Mouse (Mus musculus): ENCODE data around the gene Tmem242.
"Not testable (repeated sequence)": the region's sequence is repeated elsewhere in the genome, so short reads cannot be mapped to it uniquely, and the experiment has no call there.

DNA sequence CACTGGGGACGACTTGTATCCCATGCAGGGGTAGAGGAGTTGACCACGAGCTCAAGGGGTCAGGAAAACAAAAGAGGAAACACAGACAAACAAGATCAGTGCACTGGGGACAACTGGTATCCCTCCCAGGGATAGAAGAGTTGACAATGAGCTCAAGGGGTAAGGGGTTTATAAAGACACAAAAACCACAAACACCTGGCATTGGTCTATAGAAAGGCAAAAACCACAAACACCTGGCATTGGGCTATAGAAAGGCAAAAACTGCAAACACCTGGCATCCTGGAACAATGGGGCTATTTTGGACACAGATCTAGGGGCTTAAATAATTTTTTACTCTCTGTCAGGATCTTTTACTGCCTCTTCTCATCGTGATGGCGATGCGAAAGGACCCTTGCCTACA, 2.3 kb upstream of the Tmem242 start:
- not testable (repeated sequence) for TF ChIP-seq POLR2A (IDR thresholded peaks at IDR 0.05; ENCODE audit: extremely low read depth, insufficient read depth, low read length); CTCF (IDR thresholded peaks at IDR 0.05; ENCODE audit: low read depth, low read length)
